Mouse (Mus musculus): Measurements from ENCODE around the gene Gli1.

- TF ChIP-seq CTCF (IDR thresholded peaks at IDR 0.05; ENCODE audit: low read depth, low read length) (no peak), POLR2A (IDR thresholded peaks at IDR 0.05; ENCODE audit: insufficient read depth, low read length) (no peak), EP300 (IDR thresholded peaks at IDR 0.05; ENCODE audit: insufficient read depth, low read depth, low read length) (no peak)
These were observed 53.9 kb downstream of the Gli1 start for GRCm38 (mm10) chr10:127287936-127288293.
